Mouse (Mus musculus): ENCODE measurements around the gene Apbb1ip. TPM values are rescaled to one million over a fixed set of nuclear protein-coding genes. Genes with fewer than 3 reads are reported as not detected.
A peak's percentile ranks its signal among the peaks of the same experiment; 100 is the strongest.

Apbb1ip gene
- polyA plus RNA-seq, 1 experiment = 1.4 TPM

DNA sequence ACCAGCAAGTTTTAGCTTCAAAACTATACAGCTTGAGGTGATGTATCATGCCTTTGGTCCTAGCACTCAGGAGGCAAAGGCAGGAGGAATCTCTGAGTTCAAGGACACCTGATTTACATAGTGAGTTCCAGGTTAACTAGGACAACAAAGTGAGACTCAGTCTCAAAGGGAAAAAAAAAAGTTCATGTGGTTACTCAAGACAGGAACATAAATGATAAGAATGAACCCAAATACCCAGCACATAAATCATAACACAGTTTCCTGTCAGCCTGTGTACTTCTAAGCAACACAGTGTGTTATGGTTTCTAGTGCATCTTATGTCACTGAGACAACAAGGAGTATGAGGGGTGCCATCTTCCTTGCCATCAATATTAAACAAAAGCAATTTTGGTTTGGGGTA lies 22.6 kb downstream of the Apbb1ip start:
- H3K27me3 ChIP-seq (ENCODE audit: control insufficient read depth, insufficient read depth, low read length) = no peaks in the 10 kb centered on the region
- TF ChIP-seq POLR2A (IDR thresholded peaks at IDR 0.05; ENCODE audit: low read depth, low read length) (no peak), CTCF (IDR thresholded peaks at IDR 0.05; ENCODE audit: extremely low read depth, insufficient read length, insufficient replicate concordance, low read depth, low read length) (no peak)
- H3K4me3 ChIP-seq (ENCODE audit: low read depth, low read length) = no peak overlapping the region
- H3K27ac ChIP-seq (ENCODE audit: insufficient read depth, low read depth, low read length) = no peak overlapping the region
- H3K4me1 ChIP-seq (ENCODE audit: control insufficient read depth, insufficient read depth, insufficient read length, low read length) = no peaks in the 10 kb centered on the region
- H3K36me3 ChIP-seq (ENCODE audit: control insufficient read depth, insufficient read depth, low read length) = no peaks in the 10 kb centered on the region

DNA sequence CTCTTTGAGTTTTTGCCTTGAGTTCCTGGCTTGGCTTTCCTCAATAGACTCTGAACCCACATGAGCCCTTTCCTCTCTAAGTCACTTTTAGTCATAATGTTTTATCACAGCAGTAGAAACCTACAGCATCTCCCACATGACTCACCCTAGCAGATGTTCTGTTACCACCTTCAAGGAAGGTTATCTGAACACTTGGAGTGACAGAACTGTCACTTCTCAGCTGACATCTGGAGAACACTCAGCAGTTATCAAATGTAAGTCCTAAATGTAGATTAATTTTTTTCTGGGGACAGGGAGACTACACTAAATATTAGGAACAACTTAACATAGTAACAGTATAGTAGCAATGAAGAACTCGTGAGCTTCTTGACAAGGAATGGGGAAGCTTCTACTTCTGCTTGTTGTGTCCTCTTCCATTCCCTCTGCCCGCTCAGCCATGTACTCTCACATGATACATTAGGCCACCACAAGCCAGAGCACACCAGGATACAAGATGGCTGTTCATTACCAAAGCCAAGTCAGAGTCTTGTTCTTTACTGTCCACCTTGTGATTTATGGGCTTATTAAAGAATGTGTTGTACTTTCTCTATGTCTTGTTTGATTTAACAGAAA lies 25.6 kb downstream of the Apbb1ip start:
- H3K4me3 ChIP-seq (ENCODE audit: low read depth, low read length) = no peak overlapping the region
- H3K36me3 ChIP-seq (ENCODE audit: control insufficient read depth, insufficient read depth, low read length) = no peaks in the 10 kb centered on the region
- WGBS = 73% methylated on average over 2 of the region's 2 CpGs
- no peaks in the 10 kb centered on the region for H3K27me3 ChIP-seq (ENCODE audit: control insufficient read depth, insufficient read depth, low read length)
- TF ChIP-seq POLR2A (IDR thresholded peaks at IDR 0.05; ENCODE audit: low read depth, low read length) (no peak), CTCF (IDR thresholded peaks at IDR 0.05; ENCODE audit: extremely low read depth, insufficient read length, insufficient replicate concordance, low read depth, low read length) (no peak)
- H3K4me1 ChIP-seq (ENCODE audit: control insufficient read depth, insufficient read depth, insufficient read length, low read length) = no peaks in the 10 kb centered on the region
- H3K27ac ChIP-seq (ENCODE audit: insufficient read depth, low read depth, low read length) = no peak overlapping the region

DNA sequence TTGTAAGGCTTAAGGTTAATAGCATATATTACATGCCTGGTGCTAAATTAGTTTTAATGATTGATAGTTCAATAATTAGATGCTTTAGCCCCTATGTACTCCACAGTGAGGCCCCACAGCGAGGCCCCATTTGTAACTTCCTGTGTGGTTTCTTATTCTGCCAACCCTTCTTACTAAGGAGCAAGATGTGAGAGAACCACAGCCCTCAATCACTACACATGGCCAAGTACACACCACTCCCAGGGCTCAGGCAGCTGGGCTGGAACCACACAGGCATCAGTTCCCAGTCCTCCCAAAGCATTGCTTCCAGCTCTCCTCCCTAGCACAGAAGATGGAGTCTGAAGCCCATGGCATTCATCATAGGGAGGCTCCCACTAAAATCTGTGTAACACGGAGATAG lies 31.7 kb downstream of the Apbb1ip start:
- H3K4me1 ChIP-seq (ENCODE audit: control insufficient read depth, insufficient read depth, insufficient read length, low read length) = peaks cover 2% of the 10 kb centered on the region; the same call in 1 of the 2 replicates
- no peak overlapping the region; the same call in 1 of the 2 replicates for H3K27ac ChIP-seq (ENCODE audit: insufficient read depth, low read depth, low read length)
- H3K36me3 ChIP-seq (ENCODE audit: control insufficient read depth, insufficient read depth, low read length) = no peaks in the 10 kb centered on the region
- 78% methylated on average over 2 of the region's 2 CpGs for WGBS
- TF ChIP-seq POLR2A (IDR thresholded peaks at IDR 0.05; ENCODE audit: low read depth, low read length) = no peak
- TF ChIP-seq CTCF (IDR thresholded peaks at IDR 0.05; ENCODE audit: extremely low read depth, insufficient read length, insufficient replicate concordance, low read depth, low read length) = no peak
- no peaks in the 10 kb centered on the region for H3K27me3 ChIP-seq (ENCODE audit: control insufficient read depth, insufficient read depth, low read length)
- no peak overlapping the region for H3K4me3 ChIP-seq (ENCODE audit: low read depth, low read length)

DNA sequence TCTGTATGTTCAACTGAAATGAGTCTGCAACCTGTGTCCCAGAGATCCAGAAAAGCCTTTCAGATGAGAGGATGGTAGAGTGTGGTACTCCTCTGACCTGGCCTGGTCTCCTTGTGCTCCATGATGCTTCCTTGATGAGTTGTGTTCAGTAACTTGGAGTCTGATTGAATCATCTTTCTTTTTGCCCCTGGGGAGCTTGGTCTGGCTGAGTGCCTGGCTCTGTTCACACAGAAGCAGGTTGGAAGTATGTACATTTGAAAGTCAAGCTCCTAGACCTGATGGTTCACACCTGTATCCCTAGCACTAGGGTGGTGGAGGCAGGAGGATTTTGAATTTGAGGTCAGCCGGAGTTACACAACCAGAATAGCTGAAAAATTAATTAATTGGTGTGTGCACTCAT lies 32.7 kb downstream of the Apbb1ip start:
- TF ChIP-seq CTCF (IDR thresholded peaks at IDR 0.05; ENCODE audit: extremely low read depth, insufficient read length, insufficient replicate concordance, low read depth, low read length) = no peak
- no peak for TF ChIP-seq POLR2A (IDR thresholded peaks at IDR 0.05; ENCODE audit: low read depth, low read length)
- Histone ChIP-seq H3K4me3 (ENCODE audit: low read depth, low read length) (no peak overlapping the region), H3K27me3 (ENCODE audit: control insufficient read depth, insufficient read depth, low read length) (no peaks in the 10 kb centered on the region), H3K36me3 (ENCODE audit: control insufficient read depth, insufficient read depth, low read length) (no peaks in the 10 kb centered on the region), H3K27ac (ENCODE audit: insufficient read depth, low read depth, low read length) (peak overlapping the region; percentile 68), H3K4me1 (ENCODE audit: control insufficient read depth, insufficient read depth, insufficient read length, low read length) (peaks cover 2% of the 10 kb centered on the region; the same call in 1 of the 2 replicates)
- 81% methylated on average over 1 of the region's 1 CpGs for WGBS

DNA sequence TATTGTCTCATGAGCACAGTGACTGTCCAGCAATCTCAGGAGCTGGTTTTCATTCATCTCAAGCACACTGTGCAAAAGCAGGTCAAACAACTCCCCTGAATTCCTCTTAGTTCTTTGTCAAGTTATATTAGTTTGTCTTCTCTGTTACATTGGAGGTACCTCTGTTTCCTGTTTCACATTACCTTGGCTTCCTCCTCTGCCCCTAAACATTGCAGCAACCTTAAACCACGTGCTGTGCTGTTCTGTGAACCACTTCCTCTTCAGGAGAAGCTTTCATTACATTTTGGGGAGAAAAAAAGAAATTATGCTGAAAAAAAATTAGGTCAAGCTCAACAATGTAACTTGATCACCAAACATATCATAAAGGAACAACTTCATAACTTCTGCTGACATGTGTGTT lies 33.4 kb downstream of the Apbb1ip start:
- no peak overlapping the region for H3K4me3 ChIP-seq (ENCODE audit: low read depth, low read length)
- H3K27me3 ChIP-seq (ENCODE audit: control insufficient read depth, insufficient read depth, low read length) = no peaks in the 10 kb centered on the region
- peak overlapping the region; percentile 68 for H3K27ac ChIP-seq (ENCODE audit: insufficient read depth, low read depth, low read length)
- H3K36me3 ChIP-seq (ENCODE audit: control insufficient read depth, insufficient read depth, low read length) = no peaks in the 10 kb centered on the region
- WGBS = 29% methylated on average over 1 of the region's 1 CpGs
- H3K4me1 ChIP-seq (ENCODE audit: control insufficient read depth, insufficient read depth, insufficient read length, low read length) = peaks cover 2% of the 10 kb centered on the region; the same call in 1 of the 2 replicates
- TF ChIP-seq POLR2A (IDR thresholded peaks at IDR 0.05; ENCODE audit: low read depth, low read length) = no peak
- TF ChIP-seq CTCF (IDR thresholded peaks at IDR 0.05; ENCODE audit: extremely low read depth, insufficient read length, insufficient replicate concordance, low read depth, low read length) = no peak

DNA sequence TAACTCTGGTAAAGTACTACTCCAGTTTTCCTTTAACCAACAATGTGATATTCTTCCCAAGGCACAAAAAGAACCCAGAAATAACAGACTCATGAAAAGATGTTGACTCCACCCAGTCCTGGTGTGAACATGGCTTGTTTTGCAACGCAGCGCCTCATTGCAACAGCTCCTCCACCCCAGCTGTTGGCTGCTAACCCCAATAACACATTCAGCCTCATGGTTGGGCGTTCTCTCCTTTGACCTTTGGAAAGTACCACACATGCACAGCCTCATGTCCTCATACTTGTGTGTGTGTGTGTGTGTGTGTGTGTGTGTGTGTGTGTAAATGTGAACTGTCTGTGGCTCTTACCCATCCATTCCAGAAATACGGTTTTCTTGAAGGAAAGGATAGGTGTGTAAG lies 37.0 kb downstream of the Apbb1ip start:
- TF ChIP-seq POLR2A (IDR thresholded peaks at IDR 0.05; ENCODE audit: low read depth, low read length) (no peak), CTCF (IDR thresholded peaks at IDR 0.05; ENCODE audit: extremely low read depth, insufficient read length, insufficient replicate concordance, low read depth, low read length) (no peak)
- no peak overlapping the region for H3K27ac ChIP-seq (ENCODE audit: insufficient read depth, low read depth, low read length)

DNA sequence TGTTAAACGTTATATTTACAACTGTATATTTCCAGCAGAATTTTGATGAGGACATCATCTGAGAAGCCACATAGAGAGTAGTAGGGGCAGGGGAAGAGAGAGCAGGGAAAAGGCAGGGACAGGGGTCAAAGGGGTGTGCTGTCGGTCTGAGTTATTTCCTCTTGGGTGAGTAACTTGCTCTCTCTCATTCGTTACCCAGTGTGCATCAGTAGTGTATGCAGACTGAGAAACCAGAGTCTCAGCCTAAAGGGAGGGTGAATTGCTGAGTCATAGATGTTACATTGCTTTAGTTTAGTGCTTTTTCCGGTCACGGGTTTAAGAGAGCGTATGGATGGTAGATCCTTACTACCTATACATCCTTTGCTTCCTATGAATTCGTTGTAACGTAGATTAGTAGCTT lies 37.6 kb downstream of the Apbb1ip start:
- no peaks in the 10 kb centered on the region for H3K27me3 ChIP-seq (ENCODE audit: control insufficient read depth, insufficient read depth, low read length)
- H3K4me3 ChIP-seq (ENCODE audit: low read depth, low read length) = no peak overlapping the region
- H3K27ac ChIP-seq (ENCODE audit: insufficient read depth, low read depth, low read length) = no peak overlapping the region
- WGBS = 82% methylated on average over 8 of the region's 8 CpGs
- H3K4me1 ChIP-seq (ENCODE audit: control insufficient read depth, insufficient read depth, insufficient read length, low read length) = no peaks in the 10 kb centered on the region
- no peak for TF ChIP-seq CTCF (IDR thresholded peaks at IDR 0.05; ENCODE audit: extremely low read depth, insufficient read length, insufficient replicate concordance, low read depth, low read length)
- TF ChIP-seq POLR2A (IDR thresholded peaks at IDR 0.05; ENCODE audit: low read depth, low read length) = no peak
- no peaks in the 10 kb centered on the region for H3K36me3 ChIP-seq (ENCODE audit: control insufficient read depth, insufficient read depth, low read length)

More for the DNA sequence above, 37.0 kb downstream of the Apbb1ip start:
- Histone ChIP-seq H3K4me1 (ENCODE audit: control insufficient read depth, insufficient read depth, insufficient read length, low read length) (no peaks in the 10 kb centered on the region), H3K27me3 (ENCODE audit: control insufficient read depth, insufficient read depth, low read length) (no peaks in the 10 kb centered on the region), H3K36me3 (ENCODE audit: control insufficient read depth, insufficient read depth, low read length) (no peaks in the 10 kb centered on the region), H3K4me3 (ENCODE audit: low read depth, low read length) (no peak overlapping the region)
- WGBS = 79% methylated on average over 4 of the region's 4 CpGs

Data from small intestine, adult 2 months (tissue).